Mouse (Mus musculus): ENCODE measurements at regions not wholly inside any gene's neighbourhood (a gene's known extent, or its start where the extent isn't known, plus 50 kb on each side); places are given as distances from the start of the nearest gene placed in this dataset.

- no peak for TF ChIP-seq USF1 (IDR thresholded peaks at IDR 0.05; ENCODE audit: low read depth)
- TF ChIP-seq CTCF (IDR thresholded peaks at IDR 0.05; ENCODE audit: control insufficient read depth, insufficient read depth, insufficient read length): no peak
- no peak for TF ChIP-seq MYOG (IDR thresholded peaks at IDR 0.05; ENCODE audit: control insufficient read depth, extremely low read depth, insufficient read length)
- no peak for TF ChIP-seq CEBPB (IDR thresholded peaks at IDR 0.05; ENCODE audit: low read depth)
- TF ChIP-seq MYOD1 (IDR thresholded peaks at IDR 0.05; ENCODE audit: control insufficient read depth, insufficient read length, low read depth): no peak
- TF ChIP-seq MAX (IDR thresholded peaks at IDR 0.05): no peak
Observed at GRCm38 (mm10) chr3:134145251-134145650, 91.0 kb upstream of the Cxxc4 start.
